Mouse (Mus musculus) megakaryocyte progenitor cell, adult 5-6 weeks (primary cell): Measurements from ENCODE around the gene Mpig6b. TPM values are rescaled to one million over a fixed set of nuclear protein-coding genes. Genes with fewer than 3 reads are reported as not detected.
A peak's percentile ranks its signal among the peaks of the same experiment; 100 is the strongest.

Experiments
- ATAC-seq: replicated peaks from 2 replicates; pipeline ENCODE4 v1.8.0; 2016; ENCODE audit warnings: mild to moderate bottlenecking, moderate TSS enrichment, inconsistent platforms; ENCODE audit not compliant: poor library complexity
- total RNA-seq, 2 experiments: library from RNA; stranded (forward) in 1 of 2; stranded (reverse) in 1 of 2; fragments of 157-497, 149-512 nt in 1 of 2; fragments of 200-1000 nt in 1 of 2; gene quantifications; 2 replicates each; pipeline versions ENCODE4 v1.2.3 to v1.2.4; 2015 to 2017

Gene Mpig6b
- total RNA-seq, 2 experiments from 2014 or later: not detected

DNA sequence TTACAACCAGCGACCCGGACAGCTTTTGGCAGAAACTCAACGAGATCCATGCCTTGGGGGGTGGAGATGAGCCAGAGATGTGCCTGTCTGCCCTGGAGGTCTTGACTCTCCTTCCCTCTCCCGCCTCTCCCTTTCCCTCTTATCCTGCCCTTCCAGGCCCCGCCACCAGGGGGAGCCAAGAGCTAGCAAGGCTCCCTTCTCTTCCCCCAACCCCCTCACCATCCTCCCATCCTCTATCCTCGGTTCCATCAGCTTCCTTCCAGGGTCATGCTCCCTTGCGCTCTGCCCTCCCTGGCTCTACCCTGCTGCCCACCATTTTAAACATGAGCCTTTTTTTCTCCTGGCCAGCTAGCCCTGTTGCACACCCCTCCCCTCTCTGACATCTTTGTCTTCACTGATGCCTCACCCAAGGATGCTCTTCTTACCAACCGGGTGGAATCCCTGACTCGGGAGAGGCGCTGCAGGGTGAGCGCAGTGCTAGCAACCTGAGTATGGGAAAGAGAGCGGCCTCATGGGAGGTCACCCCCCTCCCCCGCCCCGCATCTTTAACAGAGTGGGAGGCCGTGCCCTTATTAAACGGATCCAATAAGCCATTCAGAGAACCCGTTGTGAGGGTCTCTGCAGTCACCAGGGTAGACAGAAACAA lies 44.7 kb downstream of the Mpig6b start:
- ATAC-seq: peak; percentile 64

DNA sequence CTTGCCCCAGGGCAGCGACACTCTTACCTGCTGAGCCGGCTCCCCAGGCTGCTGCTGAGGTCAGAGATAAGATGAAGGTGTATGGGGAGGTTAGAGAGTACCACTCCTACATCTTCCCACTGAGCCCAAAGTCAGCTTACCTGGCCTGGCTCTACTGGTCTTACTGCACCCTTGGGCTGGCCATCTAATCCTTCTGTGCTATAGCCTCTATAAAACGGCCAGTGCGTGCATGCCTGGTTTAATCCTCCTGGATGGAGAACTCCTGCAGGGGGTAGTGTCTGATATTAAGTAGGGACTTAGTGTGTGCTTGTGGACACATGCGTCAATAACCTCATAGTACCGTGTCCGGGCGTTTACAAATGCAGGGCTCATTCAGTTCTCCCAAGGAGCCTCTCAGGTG lies 45.4 kb downstream of the Mpig6b start:
- no peak for ATAC-seq

GRCm38 (mm10) chr17:35019894-35020293 lies 46.1 kb downstream of the Mpig6b start:
- no peak for ATAC-seq

GRCm38 (mm10) chr17:35018171-35018570 lies 47.8 kb downstream of the Mpig6b start:
- no peak for ATAC-seq

GRCm38 (mm10) chr17:35017706-35018030 lies 48.3 kb downstream of the Mpig6b start:
- no peak for ATAC-seq

- ATAC-seq: no peak
These were observed 48.9 kb downstream of the Mpig6b start for GRCm38 (mm10) chr17:35016791-35017705.

DNA sequence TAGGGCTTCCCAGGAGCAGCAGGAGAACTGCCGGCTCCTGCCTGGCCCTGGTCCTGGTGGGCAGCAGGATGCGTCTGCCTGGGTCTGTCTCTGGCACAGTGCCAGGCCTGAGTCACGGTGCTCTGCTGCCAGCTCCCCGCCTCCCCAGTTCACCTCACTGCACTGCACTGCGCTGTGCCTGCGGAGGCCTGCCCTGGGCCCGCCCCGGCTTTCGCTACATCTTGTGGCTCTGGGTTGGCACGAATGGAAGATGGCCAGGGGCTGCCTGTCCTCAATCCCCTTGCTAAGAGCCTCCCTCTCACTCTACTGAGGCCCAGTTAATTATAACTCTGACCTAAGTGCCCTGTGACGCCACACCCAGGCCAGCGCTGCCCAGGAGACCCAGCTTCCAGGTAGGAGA lies 49.6 kb downstream of the Mpig6b start, which contains the start of gene Vwa7:
TSS of gene Vwa7 (plus strand) at position 204 of the 400 bp plus-strand sequence.
- peak; percentile 49 for ATAC-seq

DNA sequence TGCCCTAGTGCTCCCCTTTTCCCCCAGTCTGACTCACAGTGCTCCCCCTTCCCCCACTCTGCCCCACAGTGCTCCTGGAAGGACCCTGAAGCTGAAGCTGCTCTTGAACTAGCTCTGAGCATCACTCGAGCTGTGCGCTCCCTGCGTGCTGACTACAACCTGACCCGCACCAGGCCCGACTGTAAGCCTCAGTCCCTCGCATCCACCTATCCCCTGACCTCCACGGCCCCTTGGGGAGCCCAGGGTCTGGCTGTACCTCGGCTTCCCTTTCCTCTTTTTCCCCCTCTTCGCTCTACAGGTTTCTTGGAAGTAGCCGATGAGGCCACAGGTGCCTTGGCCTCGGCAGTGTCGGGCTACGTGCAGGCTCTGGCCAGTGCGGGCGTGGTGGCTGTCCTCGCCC lies 50.7 kb downstream of the Mpig6b start:
- ATAC-seq: no peak

DNA sequence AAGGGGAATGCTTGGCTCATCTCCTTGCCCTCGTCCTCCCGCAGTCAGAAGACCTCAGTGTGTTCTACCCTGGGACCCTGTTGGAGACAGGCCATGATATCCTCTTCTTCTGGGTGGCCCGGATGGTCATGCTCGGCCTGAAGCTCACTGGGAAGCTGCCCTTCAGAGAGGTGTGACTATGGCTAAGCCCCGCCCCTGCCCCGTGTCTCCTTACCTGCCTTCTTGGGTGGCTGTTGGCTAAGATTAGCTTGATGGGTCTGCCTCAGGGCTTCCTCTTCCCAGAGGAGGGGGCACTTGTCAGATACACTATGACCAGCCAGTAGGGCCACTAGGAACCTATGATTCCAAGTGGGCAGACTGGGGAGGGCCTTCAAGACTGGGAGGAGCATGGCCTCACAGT lies 52.8 kb downstream of the Mpig6b start:
- ATAC-seq: no peak

Other genes starting within 250 kb of the Mpig6b start
Only the 30 nearest of the 45 such genes appear.
- gene Neu1, start 134.9 kb downstream of the Mpig6b start, total RNA-seq (2015): 21.6 and 24.5 TPM in 2 replicates
- 28.4 and 29.8 TPM in 2 replicates for gene Neu1, start 134.9 kb downstream of the Mpig6b start, total RNA-seq (2017)
- 19.3 and 27.4 TPM in 2 replicates for gene Hspa1b, start 106.9 kb downstream of the Mpig6b start, total RNA-seq (2015)
- 22.7 and 24.4 TPM in 2 replicates for gene Hspa1b, start 106.9 kb downstream of the Mpig6b start, total RNA-seq (2017)
- not detected in 2 replicates for gene Gm20481, start 96.3 kb downstream of the Mpig6b start, total RNA-seq (2015)
- not detected in 2 replicates for gene Gm20481, start 96.3 kb downstream of the Mpig6b start, total RNA-seq (2017)
- 8.4 and 14.5 TPM in 2 replicates for gene Hspa1a, start 94.0 kb downstream of the Mpig6b start, total RNA-seq (2015)
- gene Hspa1a, start 94.0 kb downstream of the Mpig6b start, total RNA-seq (2017): 20.8 and 29.4 TPM in 2 replicates
- gene Hspa1l, start 93.5 kb downstream of the Mpig6b start, total RNA-seq (2015): not detected in 2 replicates
- gene Hspa1l, start 93.5 kb downstream of the Mpig6b start, total RNA-seq (2017): not detected in 2 replicates
- 187 and 253 TPM in 2 replicates for gene Lsm2, start 84.3 kb downstream of the Mpig6b start, total RNA-seq (2015)
- gene Lsm2, start 84.3 kb downstream of the Mpig6b start, total RNA-seq (2017): 71.7 and 78.0 TPM in 2 replicates
- gene Vars, start 65.2 kb downstream of the Mpig6b start, total RNA-seq (2015): 60.5 and 77.5 TPM in 2 replicates
- gene Vars, start 65.2 kb downstream of the Mpig6b start, total RNA-seq (2017): 239 and 292 TPM in 2 replicates
- not detected in 2 replicates for gene Vwa7, start 49.6 kb downstream of the Mpig6b start, total RNA-seq (2015)
- gene Vwa7, start 49.6 kb downstream of the Mpig6b start, total RNA-seq (2017): 0.17 TPM in 1 of 2 replicates, not detected in the other
- gene Sapcd1, start 38.2 kb downstream of the Mpig6b start, total RNA-seq (2015): 0.93 and 1.9 TPM in 2 replicates
- gene Sapcd1, start 38.2 kb downstream of the Mpig6b start, total RNA-seq (2017): 1.5 TPM in 1 of 2 replicates, not detected in the other
- gene Msh5, start 19.4 kb downstream of the Mpig6b start, total RNA-seq (2015): 4.2 and 5.7 TPM in 2 replicates
- gene Msh5, start 19.4 kb downstream of the Mpig6b start, total RNA-seq (2017): 2.4 and 3.5 TPM in 2 replicates
- 209 and 248 TPM in 2 replicates for gene Clic1, start 16.2 kb downstream of the Mpig6b start, total RNA-seq (2015)
- gene Clic1, start 16.2 kb downstream of the Mpig6b start, total RNA-seq (2017): 225 and 254 TPM in 2 replicates
- 1.8 and 2.6 TPM in 2 replicates for gene Ddah2, start 7.1 kb downstream of the Mpig6b start, total RNA-seq (2015)
- 1.9 and 3.5 TPM in 2 replicates for gene Ddah2, start 7.1 kb downstream of the Mpig6b start, total RNA-seq (2017)
- gene Ly6g6c, start 796 bp downstream of the Mpig6b start, total RNA-seq (2015): not detected in 2 replicates
- not detected in 2 replicates for gene Ly6g6c, start 796 bp downstream of the Mpig6b start, total RNA-seq (2017)
- not detected in 2 replicates for gene Ly6g6e, start 10.7 kb upstream of the Mpig6b start, total RNA-seq (2015)
- gene Ly6g6e, start 10.7 kb upstream of the Mpig6b start, total RNA-seq (2017): not detected in 2 replicates
- gene Ly6g6d, start 11.9 kb upstream of the Mpig6b start, total RNA-seq (2015): not detected in 2 replicates
- not detected in 2 replicates for gene Ly6g6d, start 11.9 kb upstream of the Mpig6b start, total RNA-seq (2017)
- not detected in 2 replicates for gene Ly6g6f, start 19.4 kb upstream of the Mpig6b start, total RNA-seq (2015)
- not detected in 2 replicates for gene Ly6g6f, start 19.4 kb upstream of the Mpig6b start, total RNA-seq (2017)
- 17.5 and 21.1 TPM in 2 replicates for gene Abhd16a, start 23.1 kb upstream of the Mpig6b start, total RNA-seq (2015)
- 22.7 and 26.0 TPM in 2 replicates for gene Abhd16a, start 23.1 kb upstream of the Mpig6b start, total RNA-seq (2017)
- not detected in 2 replicates for gene Ly6g5c, start 42.1 kb upstream of the Mpig6b start, total RNA-seq (2015)
- gene Ly6g5c, start 42.1 kb upstream of the Mpig6b start, total RNA-seq (2017): not detected in 2 replicates
- gene Ly6g5b, start 49.2 kb upstream of the Mpig6b start, total RNA-seq (2015): 0.84 and 1.4 TPM in 2 replicates
- gene Ly6g5b, start 49.2 kb upstream of the Mpig6b start, total RNA-seq (2017): 0.27 and 0.92 TPM in 2 replicates
- 20.3 and 20.7 TPM in 2 replicates for gene Gpank1, start 55.3 kb upstream of the Mpig6b start, total RNA-seq (2015)
- 33.9 and 36.8 TPM in 2 replicates for gene Gpank1, start 55.3 kb upstream of the Mpig6b start, total RNA-seq (2017)
- 411 and 443 TPM in 2 replicates for gene Csnk2b, start 55.9 kb upstream of the Mpig6b start, total RNA-seq (2015)
- 375 TPM in 2 replicates for gene Csnk2b, start 55.9 kb upstream of the Mpig6b start, total RNA-seq (2017)
- gene D17H6S53E, start 60.2 kb upstream of the Mpig6b start, total RNA-seq (2015): 1.5 and 3.6 TPM in 2 replicates
- gene D17H6S53E, start 60.2 kb upstream of the Mpig6b start, total RNA-seq (2017): 7.7 and 7.9 TPM in 2 replicates
- not detected in 2 replicates for gene Apom, start 65.9 kb upstream of the Mpig6b start, total RNA-seq (2015)
- not detected in 2 replicates for gene Apom, start 65.9 kb upstream of the Mpig6b start, total RNA-seq (2017)
- gene Bag6, start 69.0 kb upstream of the Mpig6b start, total RNA-seq (2015): 73.9 and 78.5 TPM in 2 replicates
- 77.3 and 88.5 TPM in 2 replicates for gene Bag6, start 69.0 kb upstream of the Mpig6b start, total RNA-seq (2017)
- gene Prrc2a, start 98.7 kb upstream of the Mpig6b start, total RNA-seq (2015): 228 and 262 TPM in 2 replicates
- 59.6 and 63.9 TPM in 2 replicates for gene Prrc2a, start 98.7 kb upstream of the Mpig6b start, total RNA-seq (2017)
- 5.8 and 12.4 TPM in 2 replicates for gene Aif1, start 109.9 kb upstream of the Mpig6b start, total RNA-seq (2015)
- gene Aif1, start 109.9 kb upstream of the Mpig6b start, total RNA-seq (2017): 8.9 and 11.5 TPM in 2 replicates
- 65.2 and 70.1 TPM in 2 replicates for gene Lst1, start 122.3 kb upstream of the Mpig6b start, total RNA-seq (2015)
- gene Lst1, start 122.3 kb upstream of the Mpig6b start, total RNA-seq (2017): 47.2 and 99.6 TPM in 2 replicates
- 0.22 and 0.81 TPM in 2 replicates for gene Ltb, start 128.3 kb upstream of the Mpig6b start, total RNA-seq (2015)
- gene Ltb, start 128.3 kb upstream of the Mpig6b start, total RNA-seq (2017): 0.47 and 4.4 TPM in 2 replicates
- gene Tnf, start 135.8 kb upstream of the Mpig6b start, total RNA-seq (2015): 18.6 and 33.2 TPM in 2 replicates
- 11.1 and 16.4 TPM in 2 replicates for gene Tnf, start 135.8 kb upstream of the Mpig6b start, total RNA-seq (2017)
- gene Lta, start 139.2 kb upstream of the Mpig6b start, total RNA-seq (2015): not detected in 2 replicates
- not detected in 2 replicates for gene Lta, start 139.2 kb upstream of the Mpig6b start, total RNA-seq (2017)